Mouse (Mus musculus) heart, adult 2 months (tissue): ENCODE data around the gene Slc35c2. TPM values are rescaled to one million over a fixed set of nuclear protein-coding genes. Genes with fewer than 3 reads are reported as not detected.

ENCODE experiments used
- DNase-seq, 2 experiments: peaks; one replicate each; pipeline ENCODE4 v3.0.0; 2021
- H3K27ac ChIP-seq: fragments of 200-600 bp; 2 replicates; pipeline ENCODE4 v1.8.1; 2022
- H3K27me3 ChIP-seq: fragments of 200-500 bp; 2 replicates; pipeline ENCODE4 v1.6.1; 2012; ENCODE audit warnings: mild to moderate bottlenecking, low read length, inconsistent platforms, mixed read lengths; ENCODE audit not compliant: control insufficient read depth, insufficient read depth
- H3K36me3 ChIP-seq: fragments of 200-500 bp; 2 replicates; pipeline ENCODE4 v1.6.1; 2012; ENCODE audit warnings: low read length, inconsistent platforms; ENCODE audit not compliant: control insufficient read depth, insufficient read depth
- H3K4me1 ChIP-seq: fragments of 200-500 bp; 2 replicates; pipeline ENCODE4 v1.6.1; 2011; ENCODE audit warnings: low read length; ENCODE audit not compliant: control insufficient read depth, insufficient read depth
- H3K4me3 ChIP-seq: fragments of 200-600 bp; 2 replicates; pipeline ENCODE4 v1.8.1; 2022
- H3K79me2 ChIP-seq: fragments of 200-500 bp; replicated peaks from 2 replicates; pipeline ENCODE4 v1.6.1; 2012; ENCODE audit warnings: mild to moderate bottlenecking, inconsistent platforms, low read length, moderate library complexity, mixed read lengths; ENCODE audit not compliant: control insufficient read depth, insufficient read depth
- H3K9ac ChIP-seq: fragments of 200-500 bp; 2 replicates; pipeline ENCODE4 v1.6.1; 2012; ENCODE audit warnings: low read depth, mild to moderate bottlenecking, control low read depth, inconsistent platforms, low read length, mixed read lengths
- CTCF ChIP-seq: fragments of 200-600 bp; IDR thresholded peaks from 2 replicates; pipeline ENCODE4 v1.8.1; 2022; ENCODE audit warnings: antibody characterized with exemption, mild to moderate bottlenecking, moderate library complexity
- EP300 ChIP-seq: fragments of 200-500 bp; IDR thresholded peaks from 2 replicates; pipeline ENCODE4 v1.6.1; 2011; ENCODE audit warnings: low read depth, low read length, control low read depth; ENCODE audit not compliant: insufficient read depth
- POLR2A ChIP-seq: fragments of 200-500 bp; IDR thresholded peaks from 2 replicates; pipeline ENCODE4 v1.6.1; 2011; ENCODE audit warnings: mild to moderate bottlenecking, low read depth, low read length, control low read depth; ENCODE audit not compliant: insufficient read depth
- WGBS: fragments of 180-500 bp; shearing (Covaris S2); methylation state at CpG from one replicate; pipeline ENCODE4 v1.1.7; 2018; 5-methylcytosine and 5-hydroxymethylcytosine counted together
- intact Hi-C: fragments of 180-260 bp; cut with DNase I; formaldehyde crosslinking; loops from one replicate; pipeline ENCODE4 v1.15.1; 2025
- polyA plus RNA-seq: library from polyadenylated mRNA; depleted of rRNA; stranded (reverse); fragments of >200 nt; gene quantifications from 2 replicates; pipeline ENCODE4 v1.2.3, GENCODE M21; 2012
- total RNA-seq, 2 experiments: library from RNA; stranded (reverse); gene quantifications; 2 replicates each; pipeline ENCODE4 v1.2.3; 2021

Slc35c2 gene
- total and polyA plus RNA-seq, 3 experiments: 15.9 to 46.4 (median 18.1) TPM

GRCm38 (mm10) chr2:165285621-165286020, 2.0 kb downstream of the Slc35c2 start:
- 0 out of 2 replicates have a peak, but pooled peaks cover 2% of the 10 kb centered on the region for H3K79me2 ChIP-seq
- H3K9ac ChIP-seq: no peak overlapping the region
- intact Hi-C loops: loop anchor here (5.0 kb wide), 1 partner anchor 42 kb away; the partner anchor contains the start of gene Elmo2
- DNase-seq: no peak
- no peak overlapping the region for H3K27ac ChIP-seq
- H3K4me1 ChIP-seq: peaks cover 12% of the 10 kb centered on the region
- H3K36me3 ChIP-seq: no peaks in the 10 kb centered on the region
- TF ChIP-seq CTCF: no peak
- no peak for TF ChIP-seq POLR2A
- no peak for TF ChIP-seq EP300
- H3K4me3 ChIP-seq: no peak overlapping the region
- H3K27me3 ChIP-seq: no peaks in the 10 kb centered on the region
- 88% methylated on average over 8 of the region's 8 CpGs for WGBS

DNA sequence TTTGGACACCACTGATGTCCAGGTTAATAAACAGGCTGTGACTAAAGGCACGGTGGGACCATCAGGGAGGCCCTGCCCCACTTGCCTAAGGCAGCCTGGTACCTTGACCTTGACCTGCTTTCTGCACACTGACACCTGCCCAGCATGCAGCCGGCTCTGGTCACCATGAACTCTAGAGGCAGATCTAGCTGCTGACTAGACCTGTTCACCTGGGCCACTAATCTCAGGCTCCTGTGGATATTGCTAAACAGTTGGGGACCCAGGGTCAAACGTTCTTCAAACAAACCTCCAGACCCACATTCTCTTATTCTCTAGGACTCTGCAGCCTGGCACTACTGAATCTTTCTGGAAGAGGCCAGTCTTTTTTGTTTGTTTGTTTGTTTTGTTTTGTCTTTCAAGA, 2.6 kb downstream of the Slc35c2 start:
- intact Hi-C loops: loop anchor here (5.0 kb wide), 1 partner anchor 42 kb away; the partner anchor contains the start of gene Elmo2
- Histone ChIP-seq H3K79me2 (0 out of 2 replicates have a peak, but pooled peaks cover 2% of the 10 kb centered on the region), H3K36me3 (no peaks in the 10 kb centered on the region), H3K4me3 (no peak overlapping the region), H3K27me3 (no peaks in the 10 kb centered on the region), H3K9ac (no peak overlapping the region), H3K27ac (no peak overlapping the region), H3K4me1 (peaks cover 12% of the 10 kb centered on the region)
- no peak for TF ChIP-seq CTCF
- no peak for TF ChIP-seq POLR2A
- no peak for TF ChIP-seq EP300
- 80% methylated on average over 3 of the region's 3 CpGs for WGBS
- no peak for DNase-seq

- H3K4me3 ChIP-seq: no peak overlapping the region
These were observed 3.3 kb downstream of the Slc35c2 start for GRCm38 (mm10) chr2:165284377-165284776.

DNA sequence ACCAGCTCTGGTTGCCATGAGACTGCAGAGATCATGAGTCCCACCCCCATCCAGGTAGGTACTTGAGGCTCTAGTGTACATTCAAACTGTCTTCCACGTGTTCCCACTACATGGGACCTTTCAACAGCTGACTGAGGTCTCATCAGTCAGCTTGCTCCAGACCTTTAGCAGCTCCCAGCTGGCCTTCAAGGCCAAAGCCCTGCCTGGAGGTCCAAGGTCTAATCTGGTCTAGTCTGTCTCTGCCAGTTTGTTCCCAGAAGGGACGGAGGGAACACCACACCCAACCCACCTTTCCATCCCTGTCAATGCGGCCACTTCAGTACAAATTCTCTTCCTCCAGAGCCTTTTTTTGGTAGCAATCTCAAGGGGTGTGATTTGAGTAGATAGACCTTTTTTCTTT, 4.0 kb downstream of the Slc35c2 start:
- H3K27ac ChIP-seq: no peak overlapping the region
- H3K4me1 ChIP-seq: peaks cover 9% of the 10 kb centered on the region
- DNase-seq: no peak
- 0 out of 2 replicates have a peak, but pooled peaks cover 2% of the 10 kb centered on the region for H3K79me2 ChIP-seq
- H3K9ac ChIP-seq: no peak overlapping the region
- no peak for TF ChIP-seq POLR2A
- TF ChIP-seq EP300: no peak
- TF ChIP-seq CTCF: no peak
- no peaks in the 10 kb centered on the region for H3K36me3 ChIP-seq
- H3K27me3 ChIP-seq: no peaks in the 10 kb centered on the region
- intact Hi-C loops: no loop called here
- WGBS: 90% methylated on average over 3 of the region's 3 CpGs
- no peak overlapping the region for H3K4me3 ChIP-seq

More at GRCm38 (mm10) chr2:165284377-165284776, 3.3 kb downstream of the Slc35c2 start:
- WGBS: 82% methylated on average over 7 of the region's 7 CpGs
- intact Hi-C loops: no loop called here
- Histone ChIP-seq H3K79me2 (0 out of 2 replicates have a peak, but pooled peaks cover 2% of the 10 kb centered on the region), H3K27ac (no peak overlapping the region), H3K36me3 (no peaks in the 10 kb centered on the region), H3K9ac (no peak overlapping the region), H3K4me1 (peaks cover 12% of the 10 kb centered on the region), H3K27me3 (no peaks in the 10 kb centered on the region)
- no peak for DNase-seq
- TF ChIP-seq EP300 (no peak), POLR2A (no peak), CTCF (no peak)

GRCm38 (mm10) chr2:165281779-165282311, 5.8 kb downstream of the Slc35c2 start:
- Histone ChIP-seq H3K4me3 (no peak overlapping the region), H3K79me2 (no peaks in the 10 kb centered on the region), H3K9ac (no peak overlapping the region), H3K27me3 (no peaks in the 10 kb centered on the region), H3K4me1 (peaks cover 2% of the 10 kb centered on the region), H3K36me3 (no peaks in the 10 kb centered on the region), H3K27ac (no peak overlapping the region)
- peak in 1 of 2 experiments; percentile 50 for DNase-seq
- intact Hi-C loops: no loop called here
- WGBS: 28% methylated on average over 4 of the region's 6 CpGs
- no peak for TF ChIP-seq POLR2A

DNA sequence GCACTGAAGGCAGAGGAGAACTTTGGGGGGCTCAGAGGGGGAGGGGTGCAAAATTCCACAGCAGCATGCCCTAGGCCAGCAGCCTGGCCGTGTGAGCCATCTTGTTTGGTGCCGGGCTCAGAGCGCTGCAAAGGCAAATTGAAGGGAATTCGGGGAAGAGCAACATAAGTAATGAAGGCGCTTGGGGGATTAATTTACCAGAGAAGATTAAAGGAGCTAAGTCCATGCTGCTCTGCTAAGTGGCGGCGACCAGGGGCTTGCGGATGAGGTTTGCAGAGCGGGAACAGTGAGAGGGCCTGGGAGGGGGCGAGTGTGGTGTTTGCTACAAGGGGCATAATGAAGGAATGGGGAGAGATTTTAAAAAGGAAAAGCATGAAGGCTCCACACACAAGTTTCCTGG, 8.3 kb downstream of the Slc35c2 start:
- no peaks in the 10 kb centered on the region for H3K36me3 ChIP-seq
- no peak overlapping the region for H3K4me3 ChIP-seq
- DNase-seq: no peak
- no peaks in the 10 kb centered on the region for H3K79me2 ChIP-seq
- no peaks in the 10 kb centered on the region; the same call in 1 of the 2 replicates for H3K4me1 ChIP-seq
- WGBS: 83% methylated on average over 10 of the region's 10 CpGs
- H3K9ac ChIP-seq: no peak overlapping the region
- no peaks in the 10 kb centered on the region for H3K27me3 ChIP-seq
- intact Hi-C loops: loop anchor here (10.0 kb wide), 1 partner anchor 325 kb away; no protein-coding TSS in a partner anchor
- no peak overlapping the region for H3K27ac ChIP-seq
- TF ChIP-seq POLR2A: no peak
- TF ChIP-seq EP300: no peak
- TF ChIP-seq CTCF: no peak
